Mouse (Mus musculus) heart, postnatal 4 days (tissue): Measurements from ENCODE around the gene Bsph2. TPM values are rescaled to one million over a fixed set of nuclear protein-coding genes. Genes with fewer than 3 reads are reported as not detected.

Experiments
- DNase-seq: peaks from one replicate; pipeline ENCODE4 v3.0.0; 2021
- total RNA-seq, 2 experiments: library from RNA; stranded (reverse); gene quantifications; 2 replicates each; pipeline ENCODE4 v1.2.3; 2021

The Bsph2 gene
- total RNA-seq: not detected

DNA sequence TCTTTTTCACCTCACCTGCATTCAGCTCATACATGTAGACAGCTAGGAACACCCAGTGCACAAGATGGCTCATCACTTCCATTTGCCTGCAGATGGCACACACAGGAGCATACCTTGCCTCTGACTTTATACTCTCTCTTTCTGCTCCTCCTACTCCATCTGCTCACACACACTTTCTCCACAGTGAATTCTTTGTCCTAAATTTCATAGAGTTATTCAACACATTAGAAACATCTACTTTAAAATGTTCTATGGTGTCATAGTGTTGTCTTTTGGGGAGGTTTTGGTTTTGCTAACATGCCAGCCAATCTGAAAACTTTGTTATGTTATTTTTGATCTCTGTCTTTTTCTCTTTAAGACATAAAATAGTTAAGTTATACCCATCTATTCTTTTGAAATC lies at the start of gene Bsph2:
Bsph2 (minus strand) TSS at position 101 of the 400 bp plus-strand sequence.
- DNase-seq: no peak

GRCm38 (mm10) chr7:13511539-13511938 lies 59.3 kb downstream of the Bsph2 start:
- peak; percentile 10 for DNase-seq

Other genes with a start within 250 kb of the Bsph2 start
- gene Pla2g4c, start 246.4 kb downstream of the Bsph2 start, total RNA-seq: under 1 TPM; 0.27 to 0.43 TPM
- under 1 TPM in 1 of 2 experiments, not detected in 1; 0.47 TPM for gene Cabp5, start 172.9 kb downstream of the Bsph2 start, total RNA-seq
- not detected for gene Bsph1, start 120.2 kb downstream of the Bsph2 start, total RNA-seq
- not detected for gene Sult2a5, start 52.9 kb upstream of the Bsph2 start, total RNA-seq
- not detected for gene Sult2a2, start 162.4 kb upstream of the Bsph2 start, total RNA-seq